In genomic region chr6:72598791-72599557, GRCm38 (mm10) we compare ENCODE assay signal across 1 mouse cellular context.
TF ChIP-seq lines count a peak whose summit lies in the region.

No protein-coding gene starts in this region.

TF ChIP-seq in ES-E14, 5 proteins besides CTCF, POLR2A, EP300 and RAD21:
- no peak for TF ChIP-seq ZC3H11A (IDR thresholded peaks at IDR 0.05; ENCODE audit: borderline replicate concordance, low read depth, low read length)
- TF ChIP-seq HCFC1 (IDR thresholded peaks at IDR 0.05; ENCODE audit: borderline replicate concordance, insufficient read depth, low read length): no peak
- TF ChIP-seq ZNF384 (IDR thresholded peaks at IDR 0.05; ENCODE audit: low read depth, low read length): no peak
- TF ChIP-seq MAFK (IDR thresholded peaks at IDR 0.05; ENCODE audit: insufficient read depth, low read depth, low read length): no peak
- TF ChIP-seq CHD2 (IDR thresholded peaks at IDR 0.05; ENCODE audit: low read depth, low read length): no peak
